Mouse (Mus musculus): ENCODE data around the gene Ncapg. TPM values are rescaled to one million over a fixed set of nuclear protein-coding genes. Genes with fewer than 3 reads are reported as not detected.
A peak's percentile ranks its signal among the peaks of the same experiment; 100 is the strongest.
"Not testable (repeated sequence)": the region's sequence is repeated elsewhere in the genome, so short reads cannot be mapped to it uniquely, and the experiment has no call there.

Ncapg gene
- polyA plus RNA-seq, 1 experiment: 6.0 TPM

GRCm38 (mm10) chr5:45639715-45640092 lies 30.0 kb upstream of the Ncapg start:
- H3K36me3 ChIP-seq (ENCODE audit: control insufficient read depth, insufficient read depth, low read length): no peaks in the 10 kb centered on the region
- no peak overlapping the region for H3K4me3 ChIP-seq (ENCODE audit: control insufficient read depth, insufficient read depth, low read length)
- no peak for DNase-seq
- 5% methylated on average over 8 of the region's 8 CpGs for WGBS
- no peak overlapping the region for H3K27ac ChIP-seq (ENCODE audit: control insufficient read depth, insufficient read depth, low read length)
- no peaks in the 10 kb centered on the region; the same call in 1 of the 2 replicates for H3K27me3 ChIP-seq (ENCODE audit: control insufficient read depth, insufficient read depth, low read length)
- peaks cover 8% of the 10 kb centered on the region; the same call in 1 of the 2 replicates for H3K4me1 ChIP-seq (replicated peaks; ENCODE audit: control insufficient read depth, insufficient read depth, low read length)
- TF ChIP-seq CTCF (IDR thresholded peaks at IDR 0.05; ENCODE audit: borderline replicate concordance, control insufficient read depth, extremely low read depth, insufficient read depth, low read length, poor library complexity): no peak
- no peak for TF ChIP-seq POLR2A (IDR thresholded peaks at IDR 0.05; ENCODE audit: control insufficient read depth, extremely low read depth, insufficient read depth, low read length, poor library complexity)

DNA sequence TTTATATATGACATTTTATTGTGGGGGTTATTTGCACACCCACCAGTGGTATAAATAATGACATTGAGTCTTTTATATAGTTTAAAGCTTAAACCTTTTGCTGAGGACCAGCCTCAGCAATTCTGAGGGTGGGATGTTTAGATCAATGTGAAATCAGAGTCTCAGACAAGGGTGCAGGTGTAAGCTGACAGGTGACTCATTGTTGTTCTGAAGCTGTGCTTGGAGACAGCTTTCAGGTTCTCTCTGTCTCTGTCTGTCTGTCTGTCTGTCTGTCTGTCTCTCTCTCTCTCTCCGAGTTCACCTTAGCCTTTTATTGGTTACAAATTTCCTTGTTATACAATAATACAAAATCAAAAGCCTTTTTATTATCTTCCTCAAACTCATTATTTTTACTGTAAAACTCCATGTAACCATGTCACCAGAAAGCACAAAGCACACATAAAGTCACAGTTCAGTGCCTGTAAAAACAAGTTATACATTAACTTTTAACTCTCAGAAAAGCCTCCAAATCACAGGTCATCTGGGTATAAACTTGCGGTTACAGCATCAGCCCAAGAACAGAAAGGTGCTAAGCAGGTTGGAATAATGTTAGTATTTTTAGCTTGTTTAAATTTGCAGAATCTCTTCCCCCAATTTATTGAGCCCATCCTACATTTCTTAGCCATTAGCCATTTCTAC lies 18.6 kb upstream of the Ncapg start:
- no peak for DNase-seq
- TF ChIP-seq POLR2A (IDR thresholded peaks at IDR 0.05; ENCODE audit: control insufficient read depth, extremely low read depth, insufficient read depth, low read length, poor library complexity) (no peak), CTCF (IDR thresholded peaks at IDR 0.05; ENCODE audit: borderline replicate concordance, control insufficient read depth, extremely low read depth, insufficient read depth, low read length, poor library complexity) (no peak)

GRCm38 (mm10) chr5:45658406-45658805 lies 11.3 kb upstream of the Ncapg start:
- WGBS: 96% methylated on average over 13 of the region's 13 CpGs

More for the DNA sequence above, 18.6 kb upstream of the Ncapg start:
- Histone ChIP-seq H3K27me3 (ENCODE audit: control insufficient read depth, insufficient read depth, low read length) (no peaks in the 10 kb centered on the region), H3K27ac (ENCODE audit: control insufficient read depth, insufficient read depth, low read length) (no peak overlapping the region), H3K36me3 (ENCODE audit: control insufficient read depth, insufficient read depth, low read length) (no peaks in the 10 kb centered on the region), H3K4me3 (ENCODE audit: control insufficient read depth, insufficient read depth, low read length) (no peak overlapping the region), H3K4me1 (replicated peaks; ENCODE audit: control insufficient read depth, insufficient read depth, low read length) (no peaks in the 10 kb centered on the region)
- WGBS: 95% methylated on average over 2 of the region's 2 CpGs

GRCm38 (mm10) chr5:45668324-45668723 lies 1.4 kb upstream of the Ncapg start:
- H3K27ac ChIP-seq (ENCODE audit: control insufficient read depth, insufficient read depth, low read length): no peak overlapping the region
- 10% methylated on average over 3 of the region's 3 CpGs for WGBS
- no peaks in the 10 kb centered on the region for H3K36me3 ChIP-seq (ENCODE audit: control insufficient read depth, insufficient read depth, low read length)
- H3K27me3 ChIP-seq (ENCODE audit: control insufficient read depth, insufficient read depth, low read length): no peaks in the 10 kb centered on the region
- no peak for DNase-seq
- no peak for TF ChIP-seq POLR2A (IDR thresholded peaks at IDR 0.05; ENCODE audit: control insufficient read depth, extremely low read depth, insufficient read depth, low read length, poor library complexity)
- TF ChIP-seq CTCF (IDR thresholded peaks at IDR 0.05; ENCODE audit: borderline replicate concordance, control insufficient read depth, extremely low read depth, insufficient read depth, low read length, poor library complexity): no peak
- no peak overlapping the region for H3K4me3 ChIP-seq (ENCODE audit: control insufficient read depth, insufficient read depth, low read length)
- H3K4me1 ChIP-seq (replicated peaks; ENCODE audit: control insufficient read depth, insufficient read depth, low read length): no peaks in the 10 kb centered on the region; the same call in 1 of the 2 replicates

More at GRCm38 (mm10) chr5:45658406-45658805, 11.3 kb upstream of the Ncapg start:
- not testable (repeated sequence) for H3K36me3 ChIP-seq (ENCODE audit: control insufficient read depth, insufficient read depth, low read length); H3K4me1 ChIP-seq (replicated peaks; ENCODE audit: control insufficient read depth, insufficient read depth, low read length); H3K4me3 ChIP-seq (ENCODE audit: control insufficient read depth, insufficient read depth, low read length); H3K27ac ChIP-seq (ENCODE audit: control insufficient read depth, insufficient read depth, low read length); H3K27me3 ChIP-seq (ENCODE audit: control insufficient read depth, insufficient read depth, low read length); DNase-seq

DNA sequence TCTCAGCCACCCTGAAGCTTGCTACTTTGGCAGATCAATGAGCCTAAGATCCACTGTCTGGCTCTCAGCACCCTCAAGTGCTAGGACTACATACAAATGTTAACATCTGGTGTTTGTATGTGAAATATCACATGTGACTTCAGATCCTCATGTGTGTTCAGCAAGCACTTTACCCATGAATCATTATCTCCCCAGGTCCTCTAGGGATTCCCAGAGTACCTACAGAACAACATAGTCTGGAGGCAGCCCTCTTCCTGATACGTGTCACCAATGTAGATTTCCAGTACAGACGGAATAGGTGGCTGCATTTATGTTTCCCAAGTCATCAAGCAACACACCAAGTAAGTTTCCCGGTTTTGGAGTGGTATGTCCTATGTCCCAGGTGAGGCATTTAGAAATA lies 888 bp upstream of the Ncapg start:
- no peak overlapping the region for H3K27ac ChIP-seq (ENCODE audit: control insufficient read depth, insufficient read depth, low read length)
- no peak for DNase-seq
- WGBS: 0% methylated on average over 3 of the region's 3 CpGs

GRCm38 (mm10) chr5:45669234-45669597 lies 503 bp upstream of the Ncapg start:
- TF ChIP-seq POLR2A (IDR thresholded peaks at IDR 0.05; ENCODE audit: control insufficient read depth, extremely low read depth, insufficient read depth, low read length, poor library complexity): no peak
- TF ChIP-seq CTCF (IDR thresholded peaks at IDR 0.05; ENCODE audit: borderline replicate concordance, control insufficient read depth, extremely low read depth, insufficient read depth, low read length, poor library complexity): no peak
- DNase-seq: no peak
- Histone ChIP-seq H3K27ac (ENCODE audit: control insufficient read depth, insufficient read depth, low read length) (no peak overlapping the region), H3K36me3 (ENCODE audit: control insufficient read depth, insufficient read depth, low read length) (no peaks in the 10 kb centered on the region), H3K27me3 (ENCODE audit: control insufficient read depth, insufficient read depth, low read length) (no peaks in the 10 kb centered on the region), H3K4me3 (ENCODE audit: control insufficient read depth, insufficient read depth, low read length) (peak overlapping the region; percentile 84), H3K4me1 (replicated peaks; ENCODE audit: control insufficient read depth, insufficient read depth, low read length) (no peaks in the 10 kb centered on the region; the same call in 1 of the 2 replicates)
- under 1% methylated on average over 27 of the region's 27 CpGs for WGBS

More for the DNA sequence above, 888 bp upstream of the Ncapg start:
- TF ChIP-seq CTCF (IDR thresholded peaks at IDR 0.05; ENCODE audit: borderline replicate concordance, control insufficient read depth, extremely low read depth, insufficient read depth, low read length, poor library complexity) (no peak), POLR2A (IDR thresholded peaks at IDR 0.05; ENCODE audit: control insufficient read depth, extremely low read depth, insufficient read depth, low read length, poor library complexity) (no peak)
- Histone ChIP-seq H3K36me3 (ENCODE audit: control insufficient read depth, insufficient read depth, low read length) (no peaks in the 10 kb centered on the region), H3K27me3 (ENCODE audit: control insufficient read depth, insufficient read depth, low read length) (no peaks in the 10 kb centered on the region), H3K4me1 (replicated peaks; ENCODE audit: control insufficient read depth, insufficient read depth, low read length) (no peaks in the 10 kb centered on the region; the same call in 1 of the 2 replicates), H3K4me3 (ENCODE audit: control insufficient read depth, insufficient read depth, low read length) (no peak overlapping the region)

DNA sequence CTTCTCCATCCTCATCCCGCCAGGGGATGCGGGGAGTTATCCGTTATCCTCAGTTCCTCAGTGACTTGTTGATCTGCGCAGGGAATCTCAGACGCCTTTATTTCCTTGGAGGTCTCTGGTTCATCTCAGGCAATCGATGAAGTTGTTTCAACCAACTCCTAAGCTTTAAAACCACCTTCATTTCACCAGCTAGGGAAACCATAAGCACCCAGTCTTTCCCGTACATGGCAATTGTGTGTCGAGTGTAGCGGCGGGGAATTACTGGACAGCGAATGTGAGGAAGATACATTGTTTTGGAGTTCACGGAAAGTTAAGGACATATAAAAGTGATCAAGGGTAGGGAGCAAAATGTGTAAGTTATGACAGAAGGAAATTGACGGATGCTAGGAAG lies 556 bp downstream of the Ncapg start:
- WGBS: 2% methylated on average over 13 of the region's 13 CpGs
- Histone ChIP-seq H3K4me3 (ENCODE audit: control insufficient read depth, insufficient read depth, low read length) (peak overlapping the region; percentile 78), H3K4me1 (replicated peaks; ENCODE audit: control insufficient read depth, insufficient read depth, low read length) (no peaks in the 10 kb centered on the region; the same call in 1 of the 2 replicates), H3K36me3 (ENCODE audit: control insufficient read depth, insufficient read depth, low read length) (no peaks in the 10 kb centered on the region), H3K27ac (ENCODE audit: control insufficient read depth, insufficient read depth, low read length) (no peak overlapping the region), H3K27me3 (ENCODE audit: control insufficient read depth, insufficient read depth, low read length) (no peaks in the 10 kb centered on the region)
- TF ChIP-seq CTCF (IDR thresholded peaks at IDR 0.05; ENCODE audit: borderline replicate concordance, control insufficient read depth, extremely low read depth, insufficient read depth, low read length, poor library complexity): no peak
- no peak for TF ChIP-seq POLR2A (IDR thresholded peaks at IDR 0.05; ENCODE audit: control insufficient read depth, extremely low read depth, insufficient read depth, low read length, poor library complexity)
- no peak for DNase-seq

Data from thymus, adult 2 months (tissue).